Mouse (Mus musculus): Measurements from ENCODE around the gene Ltb.

GRCm38 (mm10) chr17:35157254-35157653 lies 37.0 kb upstream of the Ltb start:
- no peak for TF ChIP-seq CTCF (IDR thresholded peaks at IDR 0.05; ENCODE audit: borderline replicate concordance, control insufficient read depth, extremely low read depth, insufficient read depth, low read length, poor library complexity)
- TF ChIP-seq POLR2A (IDR thresholded peaks at IDR 0.05; ENCODE audit: control insufficient read depth, extremely low read depth, insufficient read depth, low read length, poor library complexity) = no peak
